Mouse (Mus musculus) thymus, adult 18-20 months (tissue): ENCODE results near the gene Btg3.

ENCODE experiments used
- DNase-seq, 2 experiments: peaks; one replicate each; pipeline ENCODE4 v3.0.0; 2022; ENCODE audit warnings: mixed read lengths in 2 of 2

Btg3 gene

GRCm38 (mm10) chr16:78295601-78296000, 81.4 kb downstream of the Btg3 start:
- DNase-seq, result no peak

GRCm38 (mm10) chr16:78294606-78295275, 82.3 kb downstream of the Btg3 start:
- DNase-seq, result peak; percentile 11 to 22

DNA sequence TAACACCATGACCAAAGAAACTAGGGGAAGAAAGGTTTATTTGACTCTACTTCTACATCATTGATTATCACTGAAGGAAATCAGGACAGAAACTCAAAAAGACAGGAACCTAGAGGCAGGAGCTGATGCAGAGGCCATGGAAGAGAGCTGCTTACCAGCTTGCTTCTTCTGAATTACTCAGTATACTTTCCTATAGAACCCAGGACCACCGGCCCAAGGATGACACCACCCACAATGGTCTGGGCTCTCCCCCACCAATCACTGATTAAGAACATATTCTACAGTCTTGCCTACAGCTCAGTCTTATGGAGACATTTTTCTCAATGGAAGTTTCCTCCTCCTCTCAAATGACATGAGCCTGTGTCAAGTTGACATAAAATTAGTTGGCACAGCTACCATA, 82.9 kb downstream of the Btg3 start:
- DNase-seq, result no peak

- DNase-seq, result no peak
These were observed 93.8 kb downstream of the Btg3 start for GRCm38 (mm10) chr16:78283231-78283630.
